Mouse (Mus musculus): Measurements from ENCODE around the gene Rmnd5b.
"Not testable (repeated sequence)": the region's sequence is repeated elsewhere in the genome, so short reads cannot be mapped to it uniquely, and the experiment has no call there.

Gene Rmnd5b

DNA sequence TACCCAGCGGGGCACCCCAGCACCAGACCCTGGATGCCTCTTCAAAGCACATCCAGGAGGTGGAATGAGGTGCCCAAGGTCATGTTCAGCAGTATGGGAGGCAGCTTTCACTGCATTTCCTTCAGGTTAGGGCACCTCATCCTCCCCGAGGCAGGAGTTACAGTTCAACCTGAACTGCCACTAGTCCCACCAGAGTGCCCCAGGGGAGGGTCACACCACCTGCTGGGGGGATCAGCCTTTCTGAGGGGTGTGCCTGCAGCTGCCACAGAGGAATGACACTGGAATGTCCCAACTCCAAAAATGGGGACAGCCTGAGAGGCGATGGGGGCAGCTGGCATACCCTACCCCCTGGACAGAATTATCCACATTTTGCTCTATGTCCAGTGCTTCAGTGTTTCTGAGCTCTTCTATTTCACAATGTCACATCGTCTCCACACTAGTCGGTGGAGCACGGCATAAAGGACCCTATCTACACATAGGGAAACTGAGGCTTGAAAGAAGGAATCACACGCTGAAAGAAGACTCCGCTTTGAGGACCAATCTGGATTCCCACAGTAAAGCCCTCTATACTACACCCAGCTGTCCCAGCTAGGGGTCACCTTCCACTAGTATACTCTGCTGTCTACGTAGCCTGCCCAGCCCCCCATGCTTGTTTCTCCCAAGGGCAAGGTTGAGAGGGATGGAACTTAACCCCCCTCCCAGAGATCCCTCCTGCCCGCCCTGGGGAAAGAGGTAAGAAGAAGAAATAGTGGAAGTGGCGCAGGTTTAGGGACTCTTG is 13.6 kb upstream of the Rmnd5b start:
- no peak for DNase-seq

DNA sequence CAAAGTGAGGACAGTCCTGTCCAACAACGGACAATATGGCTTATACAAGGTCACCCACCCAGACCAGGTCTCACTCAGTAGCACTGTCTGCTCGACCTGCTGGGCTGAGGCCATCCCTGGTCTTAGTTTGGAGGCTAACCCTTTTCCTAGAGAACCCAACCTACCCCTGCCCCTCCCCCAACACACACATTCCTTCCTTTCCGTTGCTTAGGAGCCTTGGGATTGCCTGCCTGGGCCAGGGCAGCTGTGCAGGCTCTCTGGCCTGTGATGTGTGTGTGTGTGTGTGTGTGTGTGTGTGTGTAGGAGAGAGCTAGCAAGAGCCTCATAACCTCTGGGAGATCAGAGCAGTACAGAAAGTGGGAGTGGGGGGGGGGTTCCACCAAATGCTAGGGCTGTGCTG is 12.9 kb upstream of the Rmnd5b start:
- DNase-seq = no peak

DNA sequence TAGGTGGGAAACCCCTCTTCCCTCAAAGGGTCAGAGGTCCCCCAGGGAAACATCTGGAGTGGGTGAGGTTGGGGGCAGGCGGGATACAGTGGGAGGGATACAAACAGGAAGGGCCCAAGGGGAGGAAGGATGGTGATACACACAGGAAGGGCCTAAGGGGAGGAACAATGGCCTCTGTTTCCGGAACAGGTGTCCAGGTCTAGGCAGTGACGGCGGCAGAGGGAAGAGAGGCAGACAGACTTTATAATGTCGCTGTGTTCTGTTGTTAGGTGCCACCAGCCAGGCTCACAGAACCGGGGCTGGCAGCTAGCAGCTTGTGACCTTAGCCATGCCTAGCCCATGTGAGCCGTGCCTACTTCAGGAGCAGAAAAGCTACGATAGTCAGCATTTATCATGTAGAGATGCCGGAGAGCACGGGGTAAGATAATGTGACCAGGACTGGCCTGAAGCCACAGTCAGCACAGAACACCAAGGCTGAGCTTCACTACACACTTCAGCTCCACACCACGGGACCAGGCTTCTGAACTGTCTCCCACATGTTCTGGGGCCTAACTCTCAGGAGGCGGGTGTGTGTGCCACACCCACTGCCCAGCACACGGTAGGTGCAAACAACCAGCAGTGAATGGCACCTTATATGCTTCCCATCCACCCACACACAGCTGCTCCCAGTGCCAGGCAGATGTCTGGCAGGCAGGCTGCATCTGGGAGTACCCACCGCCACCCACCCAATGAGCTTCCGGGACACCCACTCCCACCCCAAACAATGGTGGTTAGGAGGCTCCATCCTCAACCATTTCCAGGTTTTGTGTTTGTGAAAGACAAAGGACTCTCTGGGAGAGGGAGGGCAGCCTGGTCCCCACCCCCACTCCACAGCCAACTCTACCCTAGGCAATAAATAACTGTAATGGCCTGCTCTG is 11.3 kb upstream of the Rmnd5b start:
- DNase-seq = no peak

DNA sequence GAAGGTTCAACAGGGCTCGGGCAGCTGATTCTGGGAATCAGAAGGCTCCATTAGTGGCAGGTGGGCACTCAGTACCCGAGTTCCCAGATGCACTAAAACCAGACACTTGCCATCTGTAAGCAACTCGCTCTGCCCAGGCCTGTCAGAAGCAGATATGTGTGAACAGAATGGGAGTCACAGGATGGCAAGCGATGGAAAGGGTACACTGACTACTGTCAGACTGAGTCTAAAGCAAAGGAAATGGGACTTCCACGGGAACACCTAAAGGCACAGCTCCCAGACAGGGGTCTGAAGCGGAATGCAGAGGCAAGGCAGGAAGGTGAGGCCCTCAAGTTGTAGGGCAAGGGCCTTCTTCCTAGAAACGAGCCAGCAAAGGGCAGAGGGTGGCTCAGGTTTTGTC is 10.5 kb upstream of the Rmnd5b start:
- DNase-seq = no peak

DNA sequence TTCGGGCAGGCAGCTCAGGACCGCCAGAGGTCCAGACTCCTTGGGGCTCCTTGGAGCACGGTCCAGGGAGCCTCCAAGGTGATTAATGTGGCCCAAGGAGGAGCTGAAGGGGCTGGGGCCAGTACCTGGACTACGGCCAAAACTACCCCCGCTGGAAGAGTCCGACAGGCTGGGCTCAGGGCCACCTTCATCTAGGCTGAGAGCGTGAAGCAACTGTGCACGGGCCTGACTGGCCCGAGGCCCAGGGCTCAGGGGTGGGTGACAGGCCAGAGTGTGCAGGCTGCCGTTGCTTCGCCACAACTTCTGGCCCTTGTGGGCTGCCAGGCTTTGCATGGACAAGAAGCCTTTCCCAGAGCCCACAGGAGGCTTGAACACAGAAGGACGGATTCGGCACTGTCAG is 9.6 kb upstream of the Rmnd5b start:
- DNase-seq = no peak

DNA sequence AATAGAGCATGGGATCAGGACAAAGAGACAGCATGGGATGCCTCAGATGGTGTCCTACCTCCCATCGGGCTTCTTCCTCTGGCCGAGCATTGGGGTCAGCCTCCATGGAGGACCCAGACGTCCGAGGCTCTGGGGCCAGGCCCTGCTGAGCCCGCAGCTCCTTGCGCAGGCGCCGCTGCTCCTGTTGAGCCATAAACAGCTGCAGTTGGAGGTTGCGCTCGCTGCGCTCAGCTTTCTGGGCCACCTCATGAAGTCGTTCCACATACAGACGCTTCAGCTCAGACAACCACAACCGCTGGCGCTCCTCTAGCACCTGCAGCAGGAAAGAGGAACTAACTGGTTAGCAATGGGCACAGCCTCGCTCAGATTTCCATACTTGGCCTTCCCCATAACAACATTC is 8.5 kb upstream of the Rmnd5b start:
- peak; percentile 61 to 72 for DNase-seq

DNA sequence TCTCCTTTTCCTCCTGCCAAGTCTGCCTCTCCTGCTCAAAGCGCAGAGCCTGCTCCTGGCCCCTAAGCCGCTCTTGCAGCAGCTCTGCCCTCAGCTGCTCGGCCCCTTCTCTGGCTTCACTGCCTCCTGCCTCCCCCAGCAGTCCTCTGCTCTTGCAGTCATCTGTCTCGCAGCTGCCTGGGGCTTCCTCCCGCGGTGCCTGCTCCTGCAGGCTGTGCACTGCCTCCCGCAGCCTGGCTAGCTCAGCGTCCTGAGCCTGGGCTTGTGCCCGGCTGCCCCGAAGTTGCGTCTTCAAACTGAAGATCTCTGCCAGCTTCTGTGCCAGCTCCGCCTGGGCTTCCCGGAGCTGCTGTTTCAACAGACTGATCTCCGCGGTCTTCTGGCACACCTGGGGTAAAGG is 8.1 kb upstream of the Rmnd5b start:
- DNase-seq = peak in 1 of 2 experiments; percentile 38

DNA sequence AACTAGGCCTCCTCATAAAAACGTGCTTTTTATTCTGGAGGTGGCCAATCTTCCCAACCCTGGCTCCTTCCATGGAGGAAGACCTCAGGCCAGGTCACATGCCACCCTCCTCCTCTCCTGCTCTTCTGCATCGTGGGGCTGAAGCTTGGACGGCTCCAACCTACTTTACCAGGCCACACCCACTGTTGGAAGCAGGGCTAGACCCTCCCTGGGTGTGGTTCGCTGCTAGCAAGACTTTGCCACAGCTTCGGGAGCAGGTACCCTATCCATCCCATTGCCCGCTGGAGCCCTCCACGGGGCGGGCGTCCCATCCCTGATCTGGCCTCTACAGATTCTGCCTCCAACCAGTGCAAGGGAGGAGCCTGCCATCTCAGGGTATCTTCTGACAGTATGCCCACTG is 7.5 kb upstream of the Rmnd5b start:
- DNase-seq = no peak

DNA sequence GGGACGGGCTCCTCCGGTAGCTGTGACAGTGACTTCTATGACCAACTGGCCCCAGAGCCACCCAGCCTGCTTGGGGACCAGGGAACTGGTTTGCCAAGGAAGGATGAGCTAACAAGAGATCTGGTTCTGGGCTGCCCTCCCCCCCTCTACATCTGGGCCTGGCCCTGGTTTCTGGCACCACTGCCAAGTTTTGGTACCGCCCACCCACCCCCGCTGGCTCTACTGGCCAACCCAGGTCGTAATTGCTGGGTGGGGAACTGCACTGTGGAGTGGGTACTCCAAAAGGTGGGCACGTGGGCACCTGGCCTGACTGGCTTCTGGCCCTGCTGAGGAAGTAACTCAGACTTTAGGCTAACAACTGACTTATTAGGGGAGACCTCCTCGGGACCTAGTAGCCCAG is 5.1 kb upstream of the Rmnd5b start:
- DNase-seq = no peak

DNA sequence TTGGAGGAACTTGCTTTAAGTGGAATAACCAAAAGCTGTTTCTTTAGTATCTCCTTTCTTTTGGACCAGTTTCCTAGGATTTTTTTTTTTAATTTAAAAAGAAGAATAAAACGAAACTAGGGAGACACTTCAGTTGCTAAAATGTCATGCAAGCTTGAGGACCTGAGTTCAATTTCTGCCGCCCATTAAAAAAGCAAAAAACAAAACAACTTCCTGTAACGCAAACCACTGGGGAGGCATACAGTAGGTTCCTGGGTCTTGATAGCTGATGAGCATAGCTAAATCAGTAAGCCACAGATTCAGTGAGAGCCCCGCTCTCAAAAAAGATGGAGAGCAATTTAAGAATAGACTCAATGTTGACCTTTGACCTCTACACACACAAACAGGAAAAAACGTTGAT is 2.8 kb upstream of the Rmnd5b start:
- no peak for DNase-seq

DNA sequence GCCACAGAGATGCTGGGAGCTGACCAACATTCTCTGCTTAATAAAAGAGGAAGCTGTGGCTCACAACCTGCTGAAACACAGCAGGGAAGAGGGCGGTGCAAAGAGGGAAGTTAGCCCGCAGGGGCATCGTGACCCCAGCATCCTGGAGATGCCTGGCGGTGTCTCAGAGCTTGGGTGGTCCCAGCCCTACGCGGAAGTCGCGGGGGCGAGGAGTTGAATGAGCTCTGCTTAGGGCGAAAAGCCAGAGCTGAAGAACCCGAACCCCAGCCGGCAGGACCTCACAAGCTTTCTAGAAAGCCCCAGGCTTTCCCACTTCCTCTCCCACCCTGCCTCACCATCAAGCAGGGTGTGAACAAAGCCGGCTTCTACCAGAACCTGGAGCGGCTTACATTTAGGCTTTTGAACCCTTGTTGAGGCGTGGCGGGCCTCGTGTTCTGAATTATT is 2.3 kb upstream of the Rmnd5b start:
- peak; percentile 65 to 71 for DNase-seq

DNA sequence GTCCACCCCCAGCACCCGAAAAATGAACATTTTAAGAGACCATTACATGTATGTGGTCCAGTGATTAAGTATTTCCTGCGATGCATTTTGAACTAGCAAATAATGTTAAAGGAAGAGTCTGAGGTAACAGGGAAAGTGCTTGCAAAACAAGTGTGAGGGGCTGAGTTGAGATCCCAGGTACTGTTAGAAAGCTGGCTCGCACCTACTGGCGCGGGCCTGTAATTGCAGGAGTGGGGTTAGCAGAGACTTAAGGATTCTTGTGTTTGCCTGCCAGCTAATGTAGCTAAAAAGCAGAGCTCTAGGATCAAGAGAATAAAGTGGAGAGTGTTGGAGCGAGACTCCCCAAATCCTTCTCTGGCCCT is 608 bp upstream of the Rmnd5b start:
- peak; percentile 53 to 55 for DNase-seq

DNA sequence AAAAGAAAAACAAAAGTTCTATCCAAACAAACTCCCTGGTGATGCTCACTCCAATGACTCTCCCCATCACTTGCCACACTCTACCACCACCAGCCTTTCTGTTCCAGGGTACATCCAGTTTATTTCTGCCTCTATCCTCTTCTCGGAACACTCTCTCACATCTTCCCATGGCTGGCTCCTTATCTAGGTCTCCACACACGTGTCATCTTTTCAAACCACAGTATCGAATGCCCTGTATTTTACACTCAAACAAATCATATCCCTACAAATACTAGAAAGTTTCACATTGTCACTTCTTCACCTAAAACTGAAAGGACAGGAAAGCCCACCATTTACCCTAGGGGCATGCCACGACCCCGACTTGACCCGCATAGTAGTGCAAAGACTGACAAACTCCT is 570 bp downstream of the Rmnd5b start:
- no peak for DNase-seq

DNA sequence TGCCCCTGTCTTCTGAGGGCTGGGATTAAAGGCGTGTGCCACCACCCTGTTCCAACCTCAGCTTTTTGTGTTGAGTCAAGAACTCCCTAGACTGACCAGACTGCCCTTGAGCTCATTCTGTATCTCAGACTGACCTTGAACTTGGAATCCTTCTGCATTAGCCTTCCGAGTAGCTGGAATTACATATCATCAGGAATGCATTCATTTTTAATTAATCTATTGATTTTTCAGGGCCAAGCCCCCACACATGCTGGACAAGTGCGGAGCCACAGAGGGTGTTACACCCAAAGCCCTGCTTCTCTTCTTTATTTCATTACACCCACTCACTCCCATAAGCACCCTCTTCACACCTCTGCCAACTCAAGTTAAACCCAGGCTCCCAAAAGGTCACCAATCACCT is 2.0 kb downstream of the Rmnd5b start:
- no peak for DNase-seq

DNA sequence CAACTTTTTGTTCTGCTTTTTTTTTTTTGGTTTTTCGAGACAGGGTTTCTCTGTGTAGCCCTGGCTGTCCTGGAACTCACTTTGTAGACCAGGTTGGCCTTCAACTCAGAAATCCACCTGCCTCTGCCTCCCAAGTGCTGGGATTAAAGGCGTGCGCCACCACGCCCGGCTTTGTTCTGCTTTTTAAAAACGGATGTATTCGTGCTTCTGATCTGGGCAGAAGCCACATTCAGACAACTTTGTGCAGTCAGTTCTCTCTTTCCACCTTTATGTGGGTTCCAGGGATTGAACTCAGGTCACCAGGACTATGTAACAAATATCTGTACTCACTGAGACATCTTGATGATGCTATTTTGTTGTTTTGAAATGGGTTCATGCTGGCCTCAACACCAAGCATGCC is 2.5 kb downstream of the Rmnd5b start:
- DNase-seq = not testable (repeated sequence)

DNA sequence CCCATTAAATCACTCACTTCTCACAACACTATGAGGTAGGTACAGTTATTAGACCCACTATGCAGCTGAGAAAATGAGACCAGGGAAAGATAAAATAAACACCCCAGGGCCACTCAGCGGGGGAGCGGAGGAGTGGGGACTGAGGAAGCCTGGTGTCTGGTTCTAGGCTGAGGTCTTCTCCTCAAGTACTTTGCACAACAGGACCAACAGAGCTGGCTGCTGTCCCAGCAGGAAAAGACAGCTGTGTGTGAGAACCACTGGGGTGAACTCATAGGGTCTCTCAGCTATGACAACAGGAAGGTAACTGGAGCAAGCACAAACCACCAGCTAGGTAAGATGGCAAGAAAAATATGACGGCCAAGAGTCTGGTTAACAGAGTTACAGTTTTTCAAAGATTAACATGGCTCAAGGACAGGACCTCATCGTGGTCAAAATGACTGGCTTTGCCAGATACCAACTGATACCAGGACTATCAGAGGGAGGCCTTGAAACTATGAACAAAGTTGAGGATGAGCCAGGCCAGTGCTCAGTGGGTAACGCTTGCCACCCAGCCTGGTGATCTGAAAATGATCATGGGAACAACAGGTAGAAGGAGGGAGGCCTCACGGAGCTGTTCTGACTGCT is 3.5 kb downstream of the Rmnd5b start:
- DNase-seq = no peak

DNA sequence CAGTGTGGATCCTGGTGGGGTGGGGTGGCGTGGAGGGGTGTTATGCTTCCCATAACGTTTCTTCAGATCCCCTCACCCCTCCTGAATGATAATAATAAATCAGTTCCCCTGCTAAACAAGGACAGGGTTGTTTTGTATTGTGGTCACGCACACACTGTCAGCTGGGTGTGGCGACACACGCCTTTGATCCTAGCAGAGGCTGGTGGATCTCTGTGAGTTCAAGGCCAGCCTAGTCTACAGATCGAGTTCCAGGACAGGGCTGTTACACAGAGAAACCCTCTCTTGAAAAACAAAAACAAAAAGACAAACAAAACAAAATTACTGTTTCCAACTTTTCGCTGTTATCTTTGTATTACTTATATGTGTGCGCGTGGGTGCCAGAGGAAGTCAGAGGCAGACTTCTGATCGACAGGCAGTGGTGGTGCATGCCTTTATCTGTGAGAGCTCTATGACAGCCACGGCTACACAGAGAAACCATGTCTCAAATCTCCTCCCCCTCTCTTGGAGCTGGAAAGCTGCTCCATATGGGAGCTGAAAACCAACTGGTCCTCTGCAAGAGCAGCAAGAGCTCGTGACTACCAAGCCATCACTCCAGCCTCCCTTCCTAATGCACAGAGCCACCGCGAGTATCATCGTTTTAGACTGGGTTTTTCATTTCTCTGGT is 5.9 kb downstream of the Rmnd5b start:
- no peak for DNase-seq

DNA sequence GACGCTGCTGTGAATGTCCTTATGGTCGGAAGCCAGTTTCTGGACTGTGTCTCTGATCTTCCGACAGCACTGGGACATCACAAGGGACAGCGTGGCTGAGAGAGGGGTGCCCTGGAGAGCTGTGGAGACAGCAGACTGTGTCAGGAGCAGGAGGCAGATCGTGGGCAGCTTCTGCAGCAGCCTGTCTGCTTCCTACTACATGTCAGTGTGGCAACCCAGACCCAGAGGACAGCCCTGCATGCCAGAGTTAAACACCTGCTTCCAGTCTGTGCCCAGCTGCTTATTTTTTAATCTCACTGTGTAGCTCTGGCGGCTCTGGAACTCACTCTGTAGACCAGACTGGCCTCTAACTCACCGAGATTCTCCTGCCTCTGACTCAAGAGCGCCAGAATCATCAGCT is 7.8 kb downstream of the Rmnd5b start:
- no peak for DNase-seq

DNA sequence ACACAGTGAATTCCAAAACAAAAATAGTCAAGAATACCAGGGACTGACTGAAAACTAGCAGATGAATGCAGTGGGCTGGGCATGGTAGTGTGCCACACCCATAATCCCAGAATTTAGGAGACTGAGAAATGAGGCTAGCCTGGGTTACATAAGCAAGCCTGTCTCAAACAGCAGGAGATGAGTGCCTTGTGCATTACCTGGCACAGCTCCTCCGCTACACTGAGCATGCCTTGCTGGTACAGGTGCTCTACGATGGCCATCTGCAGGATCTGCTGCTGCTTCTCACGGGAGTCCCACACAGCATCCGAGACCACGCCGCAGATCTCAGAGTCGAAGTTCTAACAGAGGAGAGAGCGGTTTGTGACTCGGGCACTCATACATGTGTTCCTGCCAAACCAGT is 8.3 kb downstream of the Rmnd5b start:
- no peak for DNase-seq

DNA sequence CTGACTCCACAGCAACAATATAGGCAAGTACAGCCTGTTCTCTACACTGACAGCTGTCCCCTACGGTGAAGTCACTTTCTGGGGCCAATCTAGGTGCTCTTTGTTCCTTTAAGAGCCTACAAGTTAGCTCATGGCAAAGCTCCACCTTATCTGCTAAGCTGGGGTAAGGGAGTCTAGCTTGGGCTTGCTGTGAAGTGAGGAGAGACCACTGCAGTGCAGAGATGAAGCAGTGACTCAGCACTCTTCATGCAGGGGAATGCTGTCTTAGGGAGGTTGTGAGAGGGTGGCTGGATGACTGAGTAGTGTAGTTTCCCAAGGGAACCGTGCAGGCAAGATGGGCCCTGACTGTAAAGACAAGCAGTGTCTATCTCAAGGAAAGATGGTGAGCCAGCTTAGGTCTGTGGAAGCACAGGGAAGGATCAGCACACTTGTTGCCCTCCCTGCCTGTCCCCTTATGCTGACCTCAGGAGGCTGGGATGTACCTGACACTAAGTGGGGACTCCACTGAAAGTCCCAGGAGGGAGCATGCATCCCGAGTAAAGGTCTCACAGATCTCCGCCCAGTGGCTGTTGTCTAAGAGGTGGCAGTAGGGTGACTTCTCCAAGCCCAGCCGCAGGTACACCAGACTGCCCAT is 10.4 kb downstream of the Rmnd5b start:
- no peak for DNase-seq

DNA sequence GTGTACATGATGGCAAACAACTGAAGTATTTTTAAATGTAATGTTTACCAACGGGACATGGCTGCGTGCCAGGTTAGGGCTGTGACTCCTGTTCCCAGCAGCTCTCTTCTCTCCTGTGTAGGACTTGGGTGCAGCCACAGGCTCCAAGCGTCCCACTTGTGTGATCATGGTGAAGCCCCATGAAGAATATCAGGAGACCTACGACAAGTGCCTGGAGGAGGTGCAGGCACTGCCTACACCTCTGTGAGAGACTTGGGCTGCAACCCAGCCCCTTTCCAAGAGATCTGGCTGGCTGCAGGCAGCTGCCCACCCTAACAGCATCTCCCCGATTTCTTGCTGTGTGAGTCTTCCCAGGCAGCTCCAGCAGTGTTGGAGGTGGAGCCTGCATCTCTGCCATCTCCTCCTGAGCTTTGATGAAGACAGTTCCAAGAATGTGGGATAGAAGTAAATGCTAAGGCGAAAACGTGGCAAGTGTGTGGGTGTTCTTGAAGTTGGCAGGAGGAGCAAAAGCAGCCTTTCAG is 12.7 kb downstream of the Rmnd5b start:
- DNase-seq = no peak

DNA sequence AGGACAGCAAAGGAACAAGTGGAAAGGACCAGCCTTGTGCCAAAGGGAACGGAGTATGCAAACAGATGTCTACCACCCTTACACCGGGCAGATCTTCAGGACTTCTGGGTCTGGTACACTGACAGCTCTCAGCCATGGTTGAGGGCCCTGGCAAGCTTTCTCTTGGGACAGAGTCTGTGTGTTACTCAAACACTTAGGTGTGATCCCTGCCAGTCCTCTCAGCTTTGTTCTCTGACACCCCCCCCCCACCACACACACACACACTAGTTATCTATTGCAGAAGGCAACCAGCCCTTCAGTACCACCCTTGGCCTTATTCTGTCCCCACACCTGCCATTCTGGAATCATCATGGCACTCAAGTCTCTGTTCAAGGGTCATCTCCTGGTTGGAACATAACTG is 13.9 kb downstream of the Rmnd5b start:
- no peak for DNase-seq
